Mouse (Mus musculus): Measurements from ENCODE around the gene Gm21976.

The Gm21976 gene

GRCm38 (mm10) chr13:98298833-98299758, 19.4 kb downstream of the Gm21976 start:
- peak; percentile 66 for DNase-seq

GRCm38 (mm10) chr13:98305257-98305656, 25.6 kb downstream of the Gm21976 start:
- no peak for DNase-seq

GRCm38 (mm10) chr13:98306393-98306792, 26.7 kb downstream of the Gm21976 start:
- no peak for DNase-seq

GRCm38 (mm10) chr13:98306852-98307475, 27.3 kb downstream of the Gm21976 start:
- DNase-seq = no peak

- DNase-seq = no peak
These were observed 28.3 kb downstream of the Gm21976 start for GRCm38 (mm10) chr13:98308004-98308403.

GRCm38 (mm10) chr13:98308724-98309123, 29.0 kb downstream of the Gm21976 start:
- DNase-seq = no peak

GRCm38 (mm10) chr13:98311597-98311996, 31.9 kb downstream of the Gm21976 start:
- DNase-seq = no peak

GRCm38 (mm10) chr13:98313631-98314030, 33.9 kb downstream of the Gm21976 start:
- no peak for DNase-seq

- DNase-seq = peak; percentile 24
These were observed 35.4 kb downstream of the Gm21976 start for GRCm38 (mm10) chr13:98315124-98315523.

GRCm38 (mm10) chr13:98316140-98316479, 36.4 kb downstream of the Gm21976 start:
- no peak for DNase-seq

GRCm38 (mm10) chr13:98316480-98317245, 37.0 kb downstream of the Gm21976 start, which contains the start of gene Btf3:
Gene Btf3 (minus strand): TSS chr13:98317006.
- peak; percentile 95 for DNase-seq

GRCm38 (mm10) chr13:98317246-98317677, 37.6 kb downstream of the Gm21976 start:
- DNase-seq = no peak

- DNase-seq = no peak
These were observed 38.2 kb downstream of the Gm21976 start for GRCm38 (mm10) chr13:98317911-98318310.

- peak; percentile 17 for DNase-seq
These were observed 45.3 kb downstream of the Gm21976 start for GRCm38 (mm10) chr13:98325034-98325433.

- peak; percentile 71 for DNase-seq
These were observed 52.4 kb downstream of the Gm21976 start for GRCm38 (mm10) chr13:98332106-98332505.

- no peak for DNase-seq
These were observed 56.5 kb downstream of the Gm21976 start for GRCm38 (mm10) chr13:98336205-98336604.

- no peak for DNase-seq
These were observed 60.8 kb downstream of the Gm21976 start for GRCm38 (mm10) chr13:98340506-98340905.

- no peak for DNase-seq
These were observed 69.8 kb downstream of the Gm21976 start for GRCm38 (mm10) chr13:98349491-98349890.

GRCm38 (mm10) chr13:98351527-98351926, 71.8 kb downstream of the Gm21976 start:
- DNase-seq = peak; percentile 55

GRCm38 (mm10) chr13:98352381-98352975, 72.8 kb downstream of the Gm21976 start:
- DNase-seq = no peak

- no peak for DNase-seq
These were observed 74.0 kb downstream of the Gm21976 start for GRCm38 (mm10) chr13:98353709-98354089.

- peak; percentile 27 for DNase-seq
These were observed 74.6 kb downstream of the Gm21976 start, which contains the start of gene Foxd1 for GRCm38 (mm10) chr13:98354090-98354801. Gene Foxd1 (plus strand): TSS chr13:98354242.

All from kidney, adult 9 months (tissue).